Mouse (Mus musculus): ENCODE measurements around the gene Ulk3. TPM values are rescaled to one million over a fixed set of nuclear protein-coding genes. Genes with fewer than 3 reads are reported as not detected.

Ulk3 gene
- polyA plus RNA-seq, 1 experiment from 2014 or later = 5.2 TPM

- Histone ChIP-seq H3K4me2 (ENCODE audit: low read length) (peak within 1 kb of the TSS; percentile 56), H3K9ac (ENCODE audit: low read length) (peak within 1 kb of the TSS; percentile 75), H3K9me3 (replicated peaks; ENCODE audit: control insufficient read depth, low read length) (no peaks in the 10 kb centered on the region), H3K4me3 (ENCODE audit: low read depth, low read length) (peak within 1 kb of the TSS; percentile 54), H3K27me3 (replicated peaks; ENCODE audit: control insufficient read depth, insufficient read depth, low read length) (no peaks in the 10 kb centered on the region), H3K36me3 (ENCODE audit: control insufficient read depth, insufficient read depth, low read length) (peaks cover 32% of the 10 kb centered on the region), H3K27ac (ENCODE audit: low read depth, low read length) (no peak within 1 kb of the TSS), H3K4me1 (ENCODE audit: control insufficient read depth, insufficient read depth, low read length) (peaks cover 5% of the 10 kb centered on the region)
- ATAC-seq = peak; percentile 78
- peak; percentile 87 for DNase-seq (ENCODE audit: low spot score)
- WGBS = under 1% methylated on average over 28 of the region's 28 CpGs
Measured at GRCm38 (mm10) chr9:57552139-57552887, 36.9 kb upstream of the Ulk3 start, which contains the start of gene Mpi. Gene Mpi (minus strand): TSS chr9:57552763.

- peaks cover 24% of the 10 kb centered on the region for H3K36me3 ChIP-seq (ENCODE audit: control insufficient read depth, insufficient read depth, low read length)
- no peak for DNase-seq (ENCODE audit: low spot score)
- H3K9ac ChIP-seq (ENCODE audit: low read length) = no peak overlapping the region
- H3K9me3 ChIP-seq (replicated peaks; ENCODE audit: control insufficient read depth, low read length) = no peaks in the 10 kb centered on the region
- no peak overlapping the region for H3K4me3 ChIP-seq (ENCODE audit: low read depth, low read length)
- H3K27ac ChIP-seq (ENCODE audit: low read depth, low read length) = no peak overlapping the region
- H3K4me1 ChIP-seq (ENCODE audit: control insufficient read depth, insufficient read depth, low read length) = peaks cover 5% of the 10 kb centered on the region
- 0 out of 2 replicates have a peak, but pooled peaks have one; percentile 12 for ATAC-seq
- WGBS = 73% methylated on average over 11 of the region's 11 CpGs
- H3K27me3 ChIP-seq (replicated peaks; ENCODE audit: control insufficient read depth, insufficient read depth, low read length) = no peaks in the 10 kb centered on the region
- H3K4me2 ChIP-seq (ENCODE audit: low read length) = no peak overlapping the region
Measured at GRCm38 (mm10) chr9:57553119-57553518, 36.1 kb upstream of the Ulk3 start.

- H3K4me1 ChIP-seq (ENCODE audit: control insufficient read depth, insufficient read depth, low read length) = peaks cover 5% of the 10 kb centered on the region
- 35% methylated on average over 3 of the region's 3 CpGs for WGBS
Measured at GRCm38 (mm10) chr9:57554753-57555152, 34.5 kb upstream of the Ulk3 start.

GRCm38 (mm10) chr9:57557215-57557614 lies 32.0 kb upstream of the Ulk3 start:
- 74% methylated on average over 3 of the region's 3 CpGs for WGBS
- Histone ChIP-seq H3K4me1 (ENCODE audit: control insufficient read depth, insufficient read depth, low read length) (peaks cover 10% of the 10 kb centered on the region), H3K4me3 (ENCODE audit: low read depth, low read length) (no peak overlapping the region), H3K27me3 (replicated peaks; ENCODE audit: control insufficient read depth, insufficient read depth, low read length) (no peaks in the 10 kb centered on the region), H3K9ac (ENCODE audit: low read length) (no peak overlapping the region; the same call in 1 of the 2 replicates), H3K9me3 (replicated peaks; ENCODE audit: control insufficient read depth, low read length) (no peaks in the 10 kb centered on the region), H3K36me3 (ENCODE audit: control insufficient read depth, insufficient read depth, low read length) (no peaks in the 10 kb centered on the region), H3K27ac (ENCODE audit: low read depth, low read length) (no peak overlapping the region), H3K4me2 (ENCODE audit: low read length) (no peak overlapping the region)
- no peak for DNase-seq (ENCODE audit: low spot score)
- ATAC-seq = no peak

More at GRCm38 (mm10) chr9:57554753-57555152, 34.5 kb upstream of the Ulk3 start:
- Histone ChIP-seq H3K4me3 (ENCODE audit: low read depth, low read length) (no peak overlapping the region), H3K36me3 (ENCODE audit: control insufficient read depth, insufficient read depth, low read length) (peaks cover 8% of the 10 kb centered on the region), H3K27ac (ENCODE audit: low read depth, low read length) (no peak overlapping the region), H3K4me2 (ENCODE audit: low read length) (no peak overlapping the region), H3K9ac (ENCODE audit: low read length) (no peak overlapping the region), H3K9me3 (replicated peaks; ENCODE audit: control insufficient read depth, low read length) (no peaks in the 10 kb centered on the region), H3K27me3 (replicated peaks; ENCODE audit: control insufficient read depth, insufficient read depth, low read length) (no peaks in the 10 kb centered on the region)
- DNase-seq (ENCODE audit: low spot score) (no peak), ATAC-seq (no peak)

- no peaks in the 10 kb centered on the region for H3K27me3 ChIP-seq (replicated peaks; ENCODE audit: control insufficient read depth, insufficient read depth, low read length)
- H3K4me2 ChIP-seq (ENCODE audit: low read length) = no peak overlapping the region
- 85% methylated on average over 4 of the region's 4 CpGs for WGBS
- H3K27ac ChIP-seq (ENCODE audit: low read depth, low read length) = no peak overlapping the region
- no peak overlapping the region for H3K4me3 ChIP-seq (ENCODE audit: low read depth, low read length)
- peaks cover 10% of the 10 kb centered on the region for H3K4me1 ChIP-seq (ENCODE audit: control insufficient read depth, insufficient read depth, low read length)
- DNase-seq (ENCODE audit: low spot score) = no peak
- no peak overlapping the region for H3K9ac ChIP-seq (ENCODE audit: low read length)
- no peak for ATAC-seq
- no peaks in the 10 kb centered on the region for H3K36me3 ChIP-seq (ENCODE audit: control insufficient read depth, insufficient read depth, low read length)
- no peaks in the 10 kb centered on the region for H3K9me3 ChIP-seq (replicated peaks; ENCODE audit: control insufficient read depth, low read length)
Measured at GRCm38 (mm10) chr9:57558625-57559024, 30.6 kb upstream of the Ulk3 start.

- Histone ChIP-seq H3K27me3 (replicated peaks; ENCODE audit: control insufficient read depth, insufficient read depth, low read length) (no peaks in the 10 kb centered on the region), H3K27ac (ENCODE audit: low read depth, low read length) (no peak overlapping the region), H3K9me3 (replicated peaks; ENCODE audit: control insufficient read depth, low read length) (no peaks in the 10 kb centered on the region), H3K4me2 (ENCODE audit: low read length) (no peak overlapping the region), H3K4me1 (ENCODE audit: control insufficient read depth, insufficient read depth, low read length) (peaks cover 10% of the 10 kb centered on the region), H3K36me3 (ENCODE audit: control insufficient read depth, insufficient read depth, low read length) (no peaks in the 10 kb centered on the region), H3K9ac (ENCODE audit: low read length) (no peak overlapping the region), H3K4me3 (ENCODE audit: low read depth, low read length) (no peak overlapping the region)
- DNase-seq (ENCODE audit: low spot score) = no peak
- ATAC-seq = no peak
- WGBS = 77% methylated on average over 2 of the region's 2 CpGs
Measured at GRCm38 (mm10) chr9:57559568-57559967, 29.7 kb upstream of the Ulk3 start.

- DNase-seq (ENCODE audit: low spot score) (peak; percentile 39), ATAC-seq (peak; percentile 16; the same call in 1 of the 2 replicates)
- Histone ChIP-seq H3K36me3 (ENCODE audit: control insufficient read depth, insufficient read depth, low read length) (no peaks in the 10 kb centered on the region), H3K27me3 (replicated peaks; ENCODE audit: control insufficient read depth, insufficient read depth, low read length) (no peaks in the 10 kb centered on the region), H3K9ac (ENCODE audit: low read length) (peak overlapping the region; percentile 76), H3K27ac (ENCODE audit: low read depth, low read length) (peak overlapping the region; percentile 78), H3K9me3 (replicated peaks; ENCODE audit: control insufficient read depth, low read length) (no peaks in the 10 kb centered on the region), H3K4me2 (ENCODE audit: low read length) (peak overlapping the region; percentile 70), H3K4me1 (ENCODE audit: control insufficient read depth, insufficient read depth, low read length) (peaks cover 10% of the 10 kb centered on the region), H3K4me3 (ENCODE audit: low read depth, low read length) (peak overlapping the region; percentile 61)
- 30% methylated on average over 7 of the region's 7 CpGs for WGBS
Measured at GRCm38 (mm10) chr9:57560263-57560662, 29.0 kb upstream of the Ulk3 start.

GRCm38 (mm10) chr9:57560861-57561710 lies 28.2 kb upstream of the Ulk3 start, which contains the start of gene Scamp2:
Gene Scamp2 (plus strand): TSS chr9:57560943.
- peak; percentile 100 for ATAC-seq
- peak; percentile 95 for DNase-seq (ENCODE audit: low spot score)
- Histone ChIP-seq H3K9ac (ENCODE audit: low read length) (peak within 1 kb of the TSS; percentile 76), H3K27me3 (replicated peaks; ENCODE audit: control insufficient read depth, insufficient read depth, low read length) (no peaks in the 10 kb centered on the region), H3K4me2 (ENCODE audit: low read length) (peak within 1 kb of the TSS; percentile 70), H3K4me1 (ENCODE audit: control insufficient read depth, insufficient read depth, low read length) (peaks cover 13% of the 10 kb centered on the region), H3K36me3 (ENCODE audit: control insufficient read depth, insufficient read depth, low read length) (no peaks in the 10 kb centered on the region), H3K9me3 (replicated peaks; ENCODE audit: control insufficient read depth, low read length) (no peaks in the 10 kb centered on the region), H3K4me3 (ENCODE audit: low read depth, low read length) (peak within 1 kb of the TSS; percentile 61), H3K27ac (ENCODE audit: low read depth, low read length) (peak within 1 kb of the TSS; percentile 78)
- whole genome bisulfite sequencing = under 1% methylated on average over 37 of the region's 37 CpGs

All from forebrain, embryonic 14.5 days (tissue).